Mouse (Mus musculus): ENCODE measurements at regions not wholly inside any gene's neighbourhood (a gene's known extent, or its start where the extent isn't known, plus 50 kb on each side); places are given as distances from the start of the nearest gene placed in this dataset.

- H3K27ac ChIP-seq (ENCODE audit: low read depth, low read length), result no peak overlapping the region
- 44% methylated on average over 6 of the region's 6 CpGs for WGBS
- no peaks in the 10 kb centered on the region for H3K4me1 ChIP-seq (ENCODE audit: control insufficient read depth, insufficient read depth, low read length)
- no peak overlapping the region for H3K9ac ChIP-seq (replicated peaks; ENCODE audit: low read depth, low read length)
- H3K4me2 ChIP-seq (ENCODE audit: low read depth, low read length), result no peak overlapping the region
- H3K9me3 ChIP-seq (ENCODE audit: control insufficient read depth, low read length), result no peaks in the 10 kb centered on the region
- no peak overlapping the region for H3K4me3 ChIP-seq (ENCODE audit: low read depth, low read length)
- ATAC-seq (ENCODE audit: low read depth), result peak; percentile 75; the same call in 1 of the 2 replicates
- H3K36me3 ChIP-seq (ENCODE audit: control insufficient read depth, insufficient read depth, low read length), result no peaks in the 10 kb centered on the region
- no peaks in the 10 kb centered on the region for H3K27me3 ChIP-seq (ENCODE audit: control insufficient read depth, insufficient read depth, low read length)
Measured at GRCm38 (mm10) chr5:62939050-62939449, 125.4 kb downstream of the Dthd1 start.

Data from neural tube, embryonic 14.5 days (tissue).